Mouse (Mus musculus) liver, adult 2 months (tissue): ENCODE data around the gene Dcakd.

ENCODE experiments used
- CTCF ChIP-seq: fragments of 200-500 bp; IDR thresholded peaks from 2 replicates; pipeline ENCODE4 v1.5.1; 2011; ENCODE audit warnings: low read depth, low read length, control low read depth
- POLR2A ChIP-seq: fragments of 200-500 bp; IDR thresholded peaks from 2 replicates; pipeline ENCODE4 v1.6.1; 2011; ENCODE audit warnings: low read length, control low read depth; ENCODE audit not compliant: insufficient read depth; ENCODE audit errors: extremely low read depth

- TF ChIP-seq CTCF: no peak
- no peak for TF ChIP-seq POLR2A
Measured at GRCm38 (mm10) chr11:103015881-103016825, 12.0 kb downstream of the Dcakd start.
